Mouse (Mus musculus): Measurements from ENCODE around the gene Swap70. TPM values are rescaled to one million over a fixed set of nuclear protein-coding genes. Genes with fewer than 3 reads are reported as not detected.

Gene Swap70
- polyA plus RNA-seq, 1 experiment from 2014 or later: 28.2 TPM

DNA sequence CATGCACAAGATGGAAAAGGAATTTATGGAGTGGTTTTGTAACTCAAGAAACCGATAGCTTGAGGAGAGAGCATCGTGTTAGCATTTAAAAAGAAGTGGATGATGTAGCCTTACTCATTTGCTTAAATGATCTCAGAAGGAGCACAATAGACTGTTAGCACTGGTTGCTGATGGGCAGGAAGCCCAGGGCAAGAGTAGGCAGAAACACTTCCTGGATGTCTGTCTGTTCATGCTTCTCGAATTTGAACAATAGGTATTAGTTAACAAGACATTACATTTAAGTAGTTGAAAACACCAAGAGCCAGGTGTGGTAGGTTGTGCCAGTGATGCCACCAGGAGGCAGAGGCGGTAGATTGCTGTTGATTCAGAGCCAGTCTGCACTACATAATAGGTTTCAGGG is 47.0 kb downstream of the Swap70 start:
- Histone ChIP-seq H3K27ac (replicated peaks; ENCODE audit: low read depth, low read length) (no peak overlapping the region), H3K4me3 (ENCODE audit: low read depth, low read length) (no peak overlapping the region), H3K9ac (ENCODE audit: low read length) (no peak overlapping the region), H3K9me3 (ENCODE audit: control insufficient read depth, low read length) (no peaks in the 10 kb centered on the region), H3K4me1 (ENCODE audit: control insufficient read depth, insufficient read depth, low read length) (no peaks in the 10 kb centered on the region), H3K36me3 (ENCODE audit: control insufficient read depth, insufficient read depth, low read length) (peaks cover 2% of the 10 kb centered on the region; the same call in 1 of the 2 replicates), H3K4me2 (ENCODE audit: low read depth, severe bottlenecking) (no peak overlapping the region), H3K27me3 (ENCODE audit: control insufficient read depth, insufficient read depth, low read length) (no peaks in the 10 kb centered on the region)
- 90% methylated on average over 4 of the region's 4 CpGs for WGBS
- DNase-seq (ENCODE audit: low spot score): no peak
- ATAC-seq (ENCODE audit: insufficient number of reproducible peaks, low FRiP score, low TSS enrichment, low read depth): no peak

DNA sequence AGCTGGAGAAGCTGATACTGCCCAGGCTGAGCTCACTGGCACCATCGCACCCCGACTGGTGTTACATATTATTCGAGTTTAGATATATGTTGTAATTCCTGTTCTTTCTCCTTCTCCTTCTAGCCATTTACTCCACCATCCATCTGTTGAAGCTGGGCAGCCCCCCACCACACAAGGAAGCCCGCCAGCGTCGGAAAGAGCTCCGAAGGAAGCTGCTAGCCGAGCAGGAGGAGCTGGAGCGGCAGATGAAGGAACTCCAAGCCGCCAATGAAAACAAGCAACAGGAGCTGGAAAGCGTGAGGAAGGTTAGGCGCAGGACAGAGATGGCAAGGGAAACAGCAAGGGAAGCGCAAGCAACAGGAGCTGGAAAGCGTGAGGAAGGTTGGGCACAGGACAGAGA is 48.3 kb downstream of the Swap70 start:
- H3K36me3 ChIP-seq (ENCODE audit: control insufficient read depth, insufficient read depth, low read length): peaks cover 2% of the 10 kb centered on the region; the same call in 1 of the 2 replicates
- H3K9me3 ChIP-seq (ENCODE audit: control insufficient read depth, low read length): no peaks in the 10 kb centered on the region
- no peak overlapping the region for H3K4me3 ChIP-seq (ENCODE audit: low read depth, low read length)
- no peak overlapping the region for H3K9ac ChIP-seq (ENCODE audit: low read length)
- H3K27ac ChIP-seq (replicated peaks; ENCODE audit: low read depth, low read length): no peak overlapping the region
- ATAC-seq (ENCODE audit: insufficient number of reproducible peaks, low FRiP score, low TSS enrichment, low read depth) (no peak), DNase-seq (ENCODE audit: low spot score) (no peak)
- no peak overlapping the region for H3K4me2 ChIP-seq (ENCODE audit: low read depth, severe bottlenecking)
- no peaks in the 10 kb centered on the region for H3K27me3 ChIP-seq (ENCODE audit: control insufficient read depth, insufficient read depth, low read length)
- no peaks in the 10 kb centered on the region for H3K4me1 ChIP-seq (ENCODE audit: control insufficient read depth, insufficient read depth, low read length)
- 90% methylated on average over 14 of the region's 14 CpGs for WGBS

DNA sequence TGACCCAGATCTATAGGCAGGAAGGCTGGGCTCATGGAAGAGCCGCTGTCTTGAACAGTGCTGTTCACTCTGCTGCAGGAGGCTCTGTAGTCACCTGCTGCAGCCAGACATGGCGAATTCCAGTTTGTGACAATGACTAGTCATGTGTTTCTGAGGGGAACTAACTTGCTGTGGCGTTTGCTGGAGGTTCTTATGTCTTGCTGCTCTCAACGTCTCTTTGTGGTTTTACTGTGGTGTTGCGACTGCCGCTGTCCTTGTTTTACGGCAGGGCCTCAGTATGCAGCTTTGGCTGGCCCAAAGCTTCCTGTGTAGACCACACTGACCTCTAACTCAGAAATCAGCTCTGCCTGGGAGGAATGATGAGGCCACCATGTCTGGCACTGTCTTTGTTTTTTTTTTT is 48.9 kb downstream of the Swap70 start:
- no peak for ATAC-seq (ENCODE audit: insufficient number of reproducible peaks, low FRiP score, low TSS enrichment, low read depth)
- H3K9me3 ChIP-seq (ENCODE audit: control insufficient read depth, low read length): no peaks in the 10 kb centered on the region
- no peaks in the 10 kb centered on the region for H3K27me3 ChIP-seq (ENCODE audit: control insufficient read depth, insufficient read depth, low read length)
- H3K9ac ChIP-seq (ENCODE audit: low read length): no peak overlapping the region
- WGBS: 88% methylated on average over 7 of the region's 7 CpGs
- peaks cover 5% of the 10 kb centered on the region; the same call in 1 of the 2 replicates for H3K36me3 ChIP-seq (ENCODE audit: control insufficient read depth, insufficient read depth, low read length)
- H3K4me3 ChIP-seq (ENCODE audit: low read depth, low read length): no peak overlapping the region
- no peak overlapping the region for H3K4me2 ChIP-seq (ENCODE audit: low read depth, severe bottlenecking)
- no peak for DNase-seq (ENCODE audit: low spot score)
- no peak overlapping the region for H3K27ac ChIP-seq (replicated peaks; ENCODE audit: low read depth, low read length)
- no peaks in the 10 kb centered on the region for H3K4me1 ChIP-seq (ENCODE audit: control insufficient read depth, insufficient read depth, low read length)

DNA sequence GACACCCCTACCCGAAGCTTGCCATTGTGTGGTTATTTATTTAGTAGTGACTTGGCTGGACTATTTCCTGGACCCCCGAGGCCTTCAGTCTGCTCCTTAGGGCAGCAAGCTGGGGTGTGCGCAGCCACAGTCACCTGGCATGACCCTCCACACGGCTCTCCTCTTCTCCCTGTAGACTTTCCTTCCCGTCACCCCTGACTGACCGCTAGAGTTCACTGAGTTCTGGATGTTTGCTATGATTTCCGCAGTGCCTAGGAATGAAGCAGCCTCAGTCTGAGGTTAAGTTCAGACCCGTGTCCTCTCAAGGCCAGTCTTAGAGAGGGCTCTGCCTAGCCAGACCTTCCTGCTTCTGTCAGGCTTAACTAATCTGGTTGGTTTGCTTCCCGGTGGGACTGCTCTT is 50.3 kb downstream of the Swap70 start:
- no peak overlapping the region for H3K9ac ChIP-seq (ENCODE audit: low read length)
- H3K4me1 ChIP-seq (ENCODE audit: control insufficient read depth, insufficient read depth, low read length): no peaks in the 10 kb centered on the region
- peaks cover 5% of the 10 kb centered on the region; the same call in 1 of the 2 replicates for H3K36me3 ChIP-seq (ENCODE audit: control insufficient read depth, insufficient read depth, low read length)
- no peak overlapping the region for H3K4me2 ChIP-seq (ENCODE audit: low read depth, severe bottlenecking)
- H3K4me3 ChIP-seq (ENCODE audit: low read depth, low read length): no peak overlapping the region
- no peak overlapping the region for H3K27ac ChIP-seq (replicated peaks; ENCODE audit: low read depth, low read length)
- DNase-seq (ENCODE audit: low spot score) (no peak), ATAC-seq (ENCODE audit: insufficient number of reproducible peaks, low FRiP score, low TSS enrichment, low read depth) (no peak)
- 79% methylated on average over 9 of the region's 9 CpGs for WGBS
- no peaks in the 10 kb centered on the region for H3K27me3 ChIP-seq (ENCODE audit: control insufficient read depth, insufficient read depth, low read length)
- H3K9me3 ChIP-seq (ENCODE audit: control insufficient read depth, low read length): no peaks in the 10 kb centered on the region

DNA sequence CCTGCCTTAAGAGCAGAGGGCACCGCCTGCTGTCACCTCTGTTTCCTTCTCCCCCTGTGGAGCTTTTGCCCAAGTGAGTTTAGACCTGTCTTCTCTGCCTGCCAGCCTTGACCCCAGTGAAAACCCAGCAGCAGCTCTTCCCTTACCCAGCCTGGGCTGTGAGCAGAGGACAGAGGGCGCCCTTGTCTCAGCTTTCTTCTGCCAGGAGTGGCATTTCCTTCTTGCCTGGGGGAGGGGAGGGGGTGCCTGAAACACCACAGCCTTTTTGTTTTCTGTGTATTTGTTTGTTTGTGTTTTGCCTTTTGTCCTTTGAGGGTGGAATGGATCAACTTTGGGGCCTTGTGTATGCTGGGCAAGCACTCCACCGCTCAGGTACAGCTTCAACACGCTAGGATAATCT is 50.9 kb downstream of the Swap70 start:
- Histone ChIP-seq H3K4me3 (ENCODE audit: low read depth, low read length) (no peak overlapping the region), H3K27me3 (ENCODE audit: control insufficient read depth, insufficient read depth, low read length) (no peaks in the 10 kb centered on the region), H3K9me3 (ENCODE audit: control insufficient read depth, low read length) (no peaks in the 10 kb centered on the region), H3K4me2 (ENCODE audit: low read depth, severe bottlenecking) (no peak overlapping the region), H3K9ac (ENCODE audit: low read length) (no peak overlapping the region), H3K27ac (replicated peaks; ENCODE audit: low read depth, low read length) (no peak overlapping the region), H3K4me1 (ENCODE audit: control insufficient read depth, insufficient read depth, low read length) (no peaks in the 10 kb centered on the region), H3K36me3 (ENCODE audit: control insufficient read depth, insufficient read depth, low read length) (peaks cover 5% of the 10 kb centered on the region; the same call in 1 of the 2 replicates)
- no peak for ATAC-seq (ENCODE audit: insufficient number of reproducible peaks, low FRiP score, low TSS enrichment, low read depth)
- no peak for DNase-seq (ENCODE audit: low spot score)
- 80% methylated on average over 4 of the region's 4 CpGs for WGBS

DNA sequence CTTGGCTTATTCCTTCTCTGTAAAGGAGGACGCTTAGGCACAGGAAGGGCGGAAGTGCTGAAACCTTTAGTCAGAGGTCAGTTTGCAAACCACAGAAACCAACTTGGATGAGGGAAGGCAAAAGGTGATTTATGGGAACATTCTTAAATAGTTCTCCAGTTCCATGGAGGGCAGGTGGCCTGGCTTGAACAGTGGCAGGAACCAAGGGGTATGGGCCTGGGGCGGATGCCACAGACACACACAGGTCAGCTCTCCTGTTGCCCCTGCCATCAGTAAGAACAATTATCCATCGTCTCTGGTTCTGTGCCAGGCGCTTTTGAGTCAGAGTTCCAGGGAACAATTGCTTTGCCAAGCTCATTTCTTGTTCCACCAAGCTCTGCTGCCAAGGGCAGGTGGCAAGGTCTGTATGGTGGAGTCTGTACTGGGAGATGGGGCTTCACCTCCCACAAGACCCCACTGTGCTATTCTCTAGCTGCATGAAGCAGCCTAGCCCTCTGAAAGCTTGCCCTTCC is 56.3 kb downstream of the Swap70 start:
- DNase-seq (ENCODE audit: low spot score): no peak
- Histone ChIP-seq H3K9me3 (ENCODE audit: control insufficient read depth, low read length) (no peaks in the 10 kb centered on the region), H3K36me3 (ENCODE audit: control insufficient read depth, insufficient read depth, low read length) (peaks cover 6% of the 10 kb centered on the region; the same call in 1 of the 2 replicates), H3K27ac (replicated peaks; ENCODE audit: low read depth, low read length) (no peak overlapping the region), H3K27me3 (ENCODE audit: control insufficient read depth, insufficient read depth, low read length) (no peaks in the 10 kb centered on the region), H3K4me2 (ENCODE audit: low read depth, severe bottlenecking) (no peak overlapping the region), H3K9ac (ENCODE audit: low read length) (no peak overlapping the region), H3K4me3 (ENCODE audit: low read depth, low read length) (no peak overlapping the region), H3K4me1 (ENCODE audit: control insufficient read depth, insufficient read depth, low read length) (no peaks in the 10 kb centered on the region)
- 91% methylated on average over 5 of the region's 5 CpGs for WGBS
- no peak for ATAC-seq (ENCODE audit: insufficient number of reproducible peaks, low FRiP score, low TSS enrichment, low read depth)

DNA sequence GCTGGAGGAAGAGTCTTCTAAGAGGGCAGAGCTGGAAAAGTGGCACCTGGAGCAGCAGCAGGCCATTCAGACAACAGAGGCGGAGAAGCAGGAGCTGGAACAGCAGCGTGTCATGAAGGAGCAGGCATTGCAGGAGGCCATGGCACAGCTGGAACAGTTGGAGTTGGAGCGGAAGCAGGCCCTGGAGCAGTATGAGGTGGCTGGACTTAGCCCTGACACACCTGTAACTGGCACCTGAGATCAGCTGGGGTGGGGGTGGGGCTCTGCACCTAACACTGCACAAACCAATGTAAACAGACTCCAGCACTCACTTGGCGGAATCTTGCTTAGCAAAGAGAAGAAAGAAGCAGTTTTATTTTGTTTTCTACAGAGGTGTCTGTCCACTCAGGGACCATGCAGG is 57.7 kb downstream of the Swap70 start:
- 97% methylated on average over 4 of the region's 4 CpGs for WGBS
- no peak for DNase-seq (ENCODE audit: low spot score)
- Histone ChIP-seq H3K4me1 (ENCODE audit: control insufficient read depth, insufficient read depth, low read length) (no peaks in the 10 kb centered on the region), H3K4me3 (ENCODE audit: low read depth, low read length) (no peak overlapping the region), H3K9me3 (ENCODE audit: control insufficient read depth, low read length) (no peaks in the 10 kb centered on the region), H3K9ac (ENCODE audit: low read length) (no peak overlapping the region), H3K27ac (replicated peaks; ENCODE audit: low read depth, low read length) (no peak overlapping the region), H3K4me2 (ENCODE audit: low read depth, severe bottlenecking) (no peak overlapping the region), H3K27me3 (ENCODE audit: control insufficient read depth, insufficient read depth, low read length) (no peaks in the 10 kb centered on the region), H3K36me3 (ENCODE audit: control insufficient read depth, insufficient read depth, low read length) (peaks cover 6% of the 10 kb centered on the region; the same call in 1 of the 2 replicates)
- no peak for ATAC-seq (ENCODE audit: insufficient number of reproducible peaks, low FRiP score, low TSS enrichment, low read depth)

DNA sequence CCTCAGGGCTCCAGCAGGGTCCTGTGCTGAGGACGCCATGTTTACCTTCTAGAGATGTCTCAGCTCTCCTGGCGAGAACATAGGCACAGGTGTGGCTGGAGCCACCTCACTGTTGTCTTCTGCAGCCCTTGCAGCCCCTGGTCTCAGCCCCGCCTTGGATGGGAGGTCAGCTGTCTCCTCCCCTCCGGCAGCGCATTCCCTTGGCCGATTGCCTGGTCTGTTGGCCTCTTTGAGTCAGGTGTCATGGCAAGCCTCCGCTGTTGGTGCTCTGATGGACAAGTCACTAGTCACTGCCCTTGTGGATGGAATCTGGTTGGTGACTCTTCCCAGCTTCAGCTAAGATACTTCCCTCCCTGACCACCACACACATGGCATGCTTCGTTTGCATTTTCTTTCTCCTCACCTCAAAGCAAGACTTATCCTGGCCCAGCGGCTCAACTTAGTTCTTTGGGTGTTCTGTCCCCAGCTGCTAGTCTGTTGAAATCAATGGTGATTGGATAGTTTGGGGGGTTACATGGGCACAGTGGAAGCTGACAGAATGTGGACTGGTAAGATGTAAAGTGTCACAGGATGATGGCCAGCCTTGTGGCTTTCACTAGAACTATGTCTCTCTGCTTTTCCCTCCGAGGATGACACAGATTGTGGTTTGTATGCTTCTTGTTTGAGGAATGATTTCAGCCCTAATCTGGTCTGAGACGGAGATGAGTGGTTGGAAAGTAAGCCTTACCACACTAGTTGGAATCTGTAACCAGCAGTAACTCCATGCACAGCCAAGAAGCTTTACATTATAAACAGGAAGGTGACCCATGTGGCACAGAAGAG is 60.1 kb downstream of the Swap70 start:
- ATAC-seq (ENCODE audit: insufficient number of reproducible peaks, low FRiP score, low TSS enrichment, low read depth): no peak
- Histone ChIP-seq H3K36me3 (ENCODE audit: control insufficient read depth, insufficient read depth, low read length) (peaks cover 4% of the 10 kb centered on the region; the same call in 1 of the 2 replicates), H3K4me3 (ENCODE audit: low read depth, low read length) (no peak overlapping the region), H3K27me3 (ENCODE audit: control insufficient read depth, insufficient read depth, low read length) (no peaks in the 10 kb centered on the region), H3K27ac (replicated peaks; ENCODE audit: low read depth, low read length) (no peak overlapping the region), H3K9me3 (ENCODE audit: control insufficient read depth, low read length) (no peaks in the 10 kb centered on the region), H3K9ac (ENCODE audit: low read length) (no peak overlapping the region), H3K4me1 (ENCODE audit: control insufficient read depth, insufficient read depth, low read length) (no peaks in the 10 kb centered on the region), H3K4me2 (ENCODE audit: low read depth, severe bottlenecking) (no peak overlapping the region)
- DNase-seq (ENCODE audit: low spot score): no peak
- WGBS: 93% methylated on average over 11 of the region's 11 CpGs
